Mouse (Mus musculus): Measurements from ENCODE around the gene Mllt10. TPM values are rescaled to one million over a fixed set of nuclear protein-coding genes. Genes with fewer than 3 reads are reported as not detected.

The Mllt10 gene
- polyA plus RNA-seq, 1 experiment from 2014 or later = 27.4 TPM

DNA sequence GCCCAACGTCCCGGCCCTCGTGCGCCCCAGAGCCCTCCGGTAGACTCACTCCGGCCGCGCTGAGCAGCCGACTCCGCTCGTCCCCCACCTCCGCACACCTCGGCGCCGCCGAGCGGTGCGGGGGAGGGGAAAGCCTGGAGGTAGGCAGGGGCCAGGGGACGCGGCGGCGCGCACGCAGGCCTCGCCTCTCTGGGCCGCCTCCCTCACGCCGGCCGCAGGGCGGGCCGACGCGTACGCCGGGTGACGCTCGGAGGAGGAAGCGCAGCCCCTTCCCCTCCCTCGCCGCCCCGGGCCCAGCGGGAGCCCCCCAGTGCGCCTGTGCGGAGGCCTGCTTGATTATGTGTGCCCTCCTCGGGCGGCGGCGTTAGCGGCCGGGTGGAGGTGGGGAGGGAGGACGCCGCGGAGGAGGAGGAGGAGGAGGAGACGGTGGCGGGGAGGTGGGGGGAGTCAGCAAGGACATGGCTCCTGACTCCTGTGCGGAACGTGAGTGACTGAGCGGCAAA, 9.4 kb downstream of the Mllt10 start:
- DNase-seq (ENCODE audit: low spot score) = peak; percentile 94
- Histone ChIP-seq H3K4me2 (replicated peaks; ENCODE audit: low read depth) (peak overlapping the region; percentile 86), H3K27ac (replicated peaks) (peak overlapping the region; percentile 100), H3K36me3 (ENCODE audit: control insufficient read depth, insufficient read depth, low read length) (no peaks in the 10 kb centered on the region), H3K4me3 (ENCODE audit: low read depth, low read length) (peak overlapping the region; percentile 89), H3K9ac (ENCODE audit: low read length) (peak overlapping the region; percentile 99), H3K9me3 (ENCODE audit: control insufficient read depth, low read length) (no peaks in the 10 kb centered on the region), H3K27me3 (ENCODE audit: control insufficient read depth, insufficient read depth, low read length) (no peaks in the 10 kb centered on the region), H3K4me1 (replicated peaks; ENCODE audit: control insufficient read depth, insufficient read depth) (peaks cover 3% of the 10 kb centered on the region; the same call in 1 of the 2 replicates)
- no peak for TF ChIP-seq EP300 (optimal IDR thresholded peaks at IDR 0.05)
- TF ChIP-seq CTCF (IDR thresholded peaks at IDR 0.05; ENCODE audit: low read depth) = no peak
- ATAC-seq (ENCODE audit: low FRiP score, low TSS enrichment) = peak; percentile 97
- 1% methylated on average over 15 of the region's 58 CpGs for WGBS

DNA sequence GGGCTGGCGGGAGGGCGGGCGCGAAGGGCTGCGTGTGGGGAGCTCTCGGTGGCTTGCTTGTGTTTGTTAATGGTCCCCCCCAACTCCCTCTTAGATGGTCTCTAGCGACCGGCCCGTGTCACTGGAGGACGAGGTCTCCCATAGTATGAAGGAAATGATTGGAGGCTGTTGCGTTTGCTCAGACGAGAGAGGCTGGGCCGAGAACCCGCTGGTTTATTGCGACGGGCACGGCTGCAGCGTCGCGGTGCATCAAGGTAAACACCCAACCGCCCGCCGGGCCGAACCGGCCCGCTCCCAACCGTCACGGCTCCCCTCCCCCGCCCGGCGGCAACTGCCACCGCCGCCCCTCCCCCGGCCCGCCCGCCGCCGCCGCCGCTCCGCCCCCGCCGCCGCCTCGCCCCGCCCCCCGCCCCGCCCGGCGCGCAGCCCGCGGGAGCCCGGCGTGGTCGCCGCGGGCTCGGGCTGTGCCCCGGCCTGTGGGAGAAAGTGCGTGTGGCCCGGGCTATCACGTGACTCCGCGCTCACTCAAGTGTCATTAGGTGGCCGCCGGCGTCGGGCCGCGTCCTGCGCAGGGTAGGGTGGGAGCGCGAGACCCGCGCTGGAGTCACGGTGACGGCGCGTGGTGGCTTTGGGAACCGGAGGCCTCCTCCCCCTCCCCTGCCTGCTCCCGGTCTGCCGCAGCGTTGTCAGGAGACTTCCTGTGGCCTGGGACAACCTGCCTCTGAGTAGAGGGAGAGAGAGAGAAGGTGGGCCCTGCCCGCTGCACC, 10.1 kb downstream of the Mllt10 start:
- ATAC-seq (ENCODE audit: low FRiP score, low TSS enrichment) = peak; percentile 67
- DNase-seq (ENCODE audit: low spot score) = peak; percentile 83
- peak overlapping the region; percentile 100 for H3K27ac ChIP-seq (replicated peaks)
- peaks cover 3% of the 10 kb centered on the region; the same call in 1 of the 2 replicates for H3K4me1 ChIP-seq (replicated peaks; ENCODE audit: control insufficient read depth, insufficient read depth)
- H3K36me3 ChIP-seq (ENCODE audit: control insufficient read depth, insufficient read depth, low read length) = no peaks in the 10 kb centered on the region
- no peaks in the 10 kb centered on the region for H3K27me3 ChIP-seq (ENCODE audit: control insufficient read depth, insufficient read depth, low read length)
- no peaks in the 10 kb centered on the region for H3K9me3 ChIP-seq (ENCODE audit: control insufficient read depth, low read length)
- under 1% methylated on average over 35 of the region's 85 CpGs for WGBS
- no peak for TF ChIP-seq EP300 (optimal IDR thresholded peaks at IDR 0.05)
- H3K4me3 ChIP-seq (ENCODE audit: low read depth, low read length) = peak overlapping the region; percentile 89
- peak overlapping the region; percentile 86 for H3K4me2 ChIP-seq (replicated peaks; ENCODE audit: low read depth)
- H3K9ac ChIP-seq (ENCODE audit: low read length) = peak overlapping the region; percentile 99

- peaks cover 3% of the 10 kb centered on the region; the same call in 1 of the 2 replicates for H3K4me1 ChIP-seq (replicated peaks; ENCODE audit: control insufficient read depth, insufficient read depth)
- peak overlapping the region; percentile 89 for H3K4me3 ChIP-seq (ENCODE audit: low read depth, low read length)
- H3K36me3 ChIP-seq (ENCODE audit: control insufficient read depth, insufficient read depth, low read length) = no peaks in the 10 kb centered on the region
- DNase-seq (ENCODE audit: low spot score) (no peak), ATAC-seq (ENCODE audit: low FRiP score, low TSS enrichment) (no peak)
- H3K4me2 ChIP-seq (replicated peaks; ENCODE audit: low read depth) = peak overlapping the region; percentile 86
- peak overlapping the region; percentile 99 for H3K9ac ChIP-seq (ENCODE audit: low read length)
- H3K27me3 ChIP-seq (ENCODE audit: control insufficient read depth, insufficient read depth, low read length) = no peaks in the 10 kb centered on the region
- 4% methylated on average over 6 of the region's 6 CpGs for WGBS
- TF ChIP-seq EP300 (optimal IDR thresholded peaks at IDR 0.05) (no peak), CTCF (IDR thresholded peaks at IDR 0.05; ENCODE audit: low read depth) (no peak)
- peak overlapping the region; percentile 100 for H3K27ac ChIP-seq (replicated peaks)
- no peaks in the 10 kb centered on the region for H3K9me3 ChIP-seq (ENCODE audit: control insufficient read depth, low read length)
Observed at GRCm38 (mm10) chr2:18065708-18066030, 10.6 kb downstream of the Mllt10 start.

- Histone ChIP-seq H3K9ac (ENCODE audit: low read length) (no peak overlapping the region), H3K36me3 (ENCODE audit: control insufficient read depth, insufficient read depth, low read length) (no peaks in the 10 kb centered on the region), H3K9me3 (ENCODE audit: control insufficient read depth, low read length) (no peaks in the 10 kb centered on the region), H3K27ac (replicated peaks) (no peak overlapping the region), H3K4me1 (replicated peaks; ENCODE audit: control insufficient read depth, insufficient read depth) (peaks cover 3% of the 10 kb centered on the region; the same call in 1 of the 2 replicates), H3K4me2 (replicated peaks; ENCODE audit: low read depth) (no peak overlapping the region), H3K4me3 (ENCODE audit: low read depth, low read length) (no peak overlapping the region), H3K27me3 (ENCODE audit: control insufficient read depth, insufficient read depth, low read length) (no peaks in the 10 kb centered on the region)
- ATAC-seq (ENCODE audit: low FRiP score, low TSS enrichment) (no peak), DNase-seq (ENCODE audit: low spot score) (no peak)
- TF ChIP-seq CTCF (IDR thresholded peaks at IDR 0.05; ENCODE audit: low read depth) = no peak
- TF ChIP-seq EP300 (optimal IDR thresholded peaks at IDR 0.05) = no peak
Observed at GRCm38 (mm10) chr2:18066436-18066835, 11.4 kb downstream of the Mllt10 start.

DNA sequence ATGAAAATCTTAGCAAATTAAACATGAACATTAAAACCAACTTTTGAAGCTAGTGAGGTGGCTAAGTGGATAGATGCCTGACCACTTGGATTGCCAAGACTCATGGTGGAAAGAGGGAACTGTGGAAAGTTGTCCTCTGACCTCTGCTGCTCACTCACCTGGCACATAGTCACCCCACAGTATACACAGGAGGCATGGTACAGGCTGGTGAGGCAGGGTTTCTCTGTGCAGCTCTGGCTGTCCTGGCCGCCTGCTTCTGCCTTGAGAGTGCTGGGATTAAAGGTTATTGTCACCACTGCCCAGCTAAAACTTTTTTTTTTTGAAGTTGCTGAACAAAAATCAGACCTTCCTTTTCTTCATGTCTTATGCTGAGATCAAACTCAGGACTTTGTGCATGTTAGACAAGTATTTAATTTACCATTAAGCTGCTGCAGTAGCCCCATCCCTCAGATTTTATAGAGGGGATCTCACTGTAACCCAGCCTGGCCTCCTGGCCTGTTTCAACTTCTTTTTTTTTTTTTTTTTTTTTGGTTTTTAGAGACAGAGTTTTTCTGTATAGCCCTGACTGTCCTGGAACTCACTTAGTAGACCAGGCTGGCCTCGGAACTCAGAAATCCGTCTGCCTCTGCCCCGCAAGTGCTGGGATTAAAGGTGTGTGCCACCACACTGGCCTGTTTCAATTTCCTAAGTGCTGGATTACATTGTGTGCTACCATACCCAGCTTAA, 13.2 kb downstream of the Mllt10 start:
- Histone ChIP-seq H3K4me1 (replicated peaks; ENCODE audit: control insufficient read depth, insufficient read depth) (peaks cover 3% of the 10 kb centered on the region; the same call in 1 of the 2 replicates), H3K9me3 (ENCODE audit: control insufficient read depth, low read length) (no peaks in the 10 kb centered on the region), H3K27ac (replicated peaks) (no peak overlapping the region), H3K4me3 (ENCODE audit: low read depth, low read length) (no peak overlapping the region), H3K27me3 (ENCODE audit: control insufficient read depth, insufficient read depth, low read length) (no peaks in the 10 kb centered on the region), H3K9ac (ENCODE audit: low read length) (no peak overlapping the region), H3K36me3 (ENCODE audit: control insufficient read depth, insufficient read depth, low read length) (no peaks in the 10 kb centered on the region), H3K4me2 (replicated peaks; ENCODE audit: low read depth) (no peak overlapping the region)
- no peak for DNase-seq (ENCODE audit: low spot score)
- WGBS = 80% methylated on average over 4 of the region's 4 CpGs
- ATAC-seq (ENCODE audit: low FRiP score, low TSS enrichment) = no peak
- TF ChIP-seq CTCF (IDR thresholded peaks at IDR 0.05; ENCODE audit: low read depth) = no peak
- TF ChIP-seq EP300 (optimal IDR thresholded peaks at IDR 0.05) = no peak

GRCm38 (mm10) chr2:18071947-18072346, 16.9 kb downstream of the Mllt10 start:
- no peak overlapping the region for H3K9ac ChIP-seq (ENCODE audit: low read length)
- H3K4me2 ChIP-seq (replicated peaks; ENCODE audit: low read depth) = no peak overlapping the region
- no peaks in the 10 kb centered on the region for H3K36me3 ChIP-seq (ENCODE audit: control insufficient read depth, insufficient read depth, low read length)
- DNase-seq (ENCODE audit: low spot score) (no peak), ATAC-seq (ENCODE audit: low FRiP score, low TSS enrichment) (no peak)
- no peaks in the 10 kb centered on the region for H3K4me1 ChIP-seq (replicated peaks; ENCODE audit: control insufficient read depth, insufficient read depth)
- WGBS = 74% methylated on average over 2 of the region's 2 CpGs
- H3K9me3 ChIP-seq (ENCODE audit: control insufficient read depth, low read length) = no peaks in the 10 kb centered on the region
- no peak overlapping the region for H3K4me3 ChIP-seq (ENCODE audit: low read depth, low read length)
- no peak overlapping the region for H3K27ac ChIP-seq (replicated peaks)
- no peaks in the 10 kb centered on the region for H3K27me3 ChIP-seq (ENCODE audit: control insufficient read depth, insufficient read depth, low read length)
- TF ChIP-seq EP300 (optimal IDR thresholded peaks at IDR 0.05) (no peak), CTCF (IDR thresholded peaks at IDR 0.05; ENCODE audit: low read depth) (no peak)
